Mouse (Mus musculus) urinary bladder, postnatal 14 days (tissue): ENCODE results near the gene Tom1l2.
A peak's percentile ranks its signal among the peaks of the same experiment; 100 is the strongest.

Experiments
- DNase-seq: peaks from one replicate; pipeline ENCODE4 v3.0.0; 2021; ENCODE audit warnings: low spot score

The Tom1l2 gene

DNA sequence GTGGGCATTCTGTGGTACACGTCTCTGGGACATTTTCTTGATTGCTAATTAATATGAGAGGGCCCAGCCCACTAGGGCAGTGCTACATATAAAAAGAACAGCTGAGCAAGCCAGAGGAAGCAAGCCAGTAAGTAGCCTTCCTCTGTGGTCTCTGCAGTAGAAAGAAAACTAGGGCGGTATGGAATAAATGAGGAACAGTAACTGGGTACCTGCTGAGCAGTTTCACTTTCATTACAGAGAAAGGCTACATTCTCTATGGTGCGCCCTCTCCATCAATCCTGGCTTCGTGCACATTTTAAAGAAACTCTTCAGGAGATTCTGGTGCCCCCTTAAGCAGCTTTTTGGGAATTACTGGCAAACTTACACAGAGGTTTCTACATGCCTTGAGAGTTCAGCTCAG lies 47.1 kb downstream of the Tom1l2 start:
- no peak for DNase-seq

DNA sequence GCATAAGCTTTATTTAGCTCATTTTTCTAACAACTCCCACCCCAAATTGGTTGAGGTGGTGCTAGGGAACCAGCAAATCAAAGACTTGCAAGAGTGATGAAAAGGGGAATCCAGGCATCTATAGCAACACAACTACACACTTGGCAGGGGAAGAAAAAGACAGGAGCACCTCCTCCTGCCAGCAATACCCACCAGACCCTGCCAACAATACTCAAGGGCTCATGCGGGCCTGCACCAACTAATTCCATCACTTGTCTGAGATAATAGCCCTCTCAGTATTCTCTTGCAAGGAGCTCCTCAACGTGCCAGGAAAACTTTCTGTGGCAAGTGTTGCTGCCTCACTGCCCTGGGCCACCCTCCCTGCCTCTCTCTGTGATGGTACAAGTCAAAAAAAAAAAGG lies 49.2 kb downstream of the Tom1l2 start:
- DNase-seq, result no peak

DNA sequence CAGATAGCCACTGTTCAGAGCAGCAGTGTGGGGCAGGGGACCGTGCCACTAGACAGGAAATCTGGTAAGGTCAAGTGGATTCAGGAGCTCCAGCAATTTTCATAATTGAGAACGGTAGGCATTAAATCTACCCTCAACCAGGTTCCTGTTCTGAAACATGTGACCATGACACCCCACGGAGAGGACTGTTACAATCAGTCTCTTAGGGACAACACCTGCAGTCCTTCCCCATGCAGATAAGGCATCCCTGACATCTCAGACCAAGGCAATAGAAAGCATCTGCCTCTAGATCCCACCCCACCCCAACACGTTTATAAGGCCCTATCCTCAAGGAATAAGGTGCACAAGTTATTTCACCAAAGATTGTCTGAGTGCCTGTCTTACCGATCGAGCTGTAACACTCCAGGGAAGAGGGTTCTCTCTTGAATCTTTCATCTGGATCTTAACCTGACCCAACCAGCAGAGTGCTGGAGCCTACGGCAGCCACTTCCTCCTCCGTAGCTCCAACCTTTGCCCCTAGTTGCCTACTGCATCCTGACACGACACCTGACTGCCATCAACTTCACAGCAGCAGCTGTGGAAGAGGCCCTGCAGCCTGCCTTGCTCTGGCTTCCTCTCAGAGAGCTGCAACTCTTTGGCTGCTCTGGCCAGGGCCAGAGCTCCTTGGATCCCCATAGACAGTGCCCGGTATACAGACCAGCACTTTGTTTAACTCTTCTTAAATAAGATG lies 50.2 kb downstream of the Tom1l2 start:
- no peak for DNase-seq

DNA sequence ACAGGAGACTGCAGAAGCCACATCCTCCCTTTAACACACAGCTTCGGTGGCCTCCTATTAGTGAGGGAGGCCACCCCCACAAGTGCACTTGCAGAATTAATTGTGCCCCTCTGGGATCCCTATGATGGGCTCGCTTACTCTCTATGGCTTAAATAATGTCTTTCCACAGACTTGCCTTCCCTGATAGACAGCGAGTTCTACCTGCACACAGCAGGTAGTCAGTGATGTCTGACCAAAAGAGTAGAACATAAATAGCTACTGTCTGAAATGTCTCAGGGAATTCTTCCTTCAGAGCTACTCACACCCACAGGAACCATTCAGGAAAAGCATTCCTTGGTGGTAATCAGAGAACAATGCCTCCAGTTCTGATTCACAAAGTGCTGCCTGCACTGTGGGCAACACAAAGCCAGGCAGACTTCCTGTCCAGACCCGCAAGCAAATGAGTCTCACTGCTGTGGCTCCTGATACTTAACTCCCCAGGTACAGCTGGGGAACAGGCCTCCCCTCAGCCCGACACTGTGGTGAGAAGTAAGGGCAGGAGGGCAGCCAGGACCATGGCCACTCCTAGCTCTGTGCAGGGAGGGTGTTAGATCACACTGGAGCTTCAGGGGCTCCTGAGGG lies 51.0 kb downstream of the Tom1l2 start:
- no peak for DNase-seq

DNA sequence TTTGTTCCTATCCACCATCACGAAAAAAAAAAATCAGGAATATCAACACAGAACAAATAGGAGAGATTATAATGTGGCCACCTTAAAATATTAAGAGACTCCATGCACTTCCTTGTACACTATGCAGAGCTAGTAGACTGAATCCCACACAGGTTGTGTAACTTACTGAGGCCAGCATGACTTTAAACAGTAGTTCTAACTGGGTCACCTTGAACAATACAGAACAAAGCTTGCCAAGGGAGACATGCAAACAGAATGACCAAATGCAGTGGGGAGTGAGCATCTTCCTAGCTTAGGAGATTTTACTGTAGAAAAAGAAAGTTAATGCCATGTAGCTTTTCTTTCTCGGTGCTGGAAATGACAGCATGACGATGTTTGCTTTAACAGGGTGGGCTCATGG lies 52.4 kb downstream of the Tom1l2 start:
- DNase-seq, result no peak

DNA sequence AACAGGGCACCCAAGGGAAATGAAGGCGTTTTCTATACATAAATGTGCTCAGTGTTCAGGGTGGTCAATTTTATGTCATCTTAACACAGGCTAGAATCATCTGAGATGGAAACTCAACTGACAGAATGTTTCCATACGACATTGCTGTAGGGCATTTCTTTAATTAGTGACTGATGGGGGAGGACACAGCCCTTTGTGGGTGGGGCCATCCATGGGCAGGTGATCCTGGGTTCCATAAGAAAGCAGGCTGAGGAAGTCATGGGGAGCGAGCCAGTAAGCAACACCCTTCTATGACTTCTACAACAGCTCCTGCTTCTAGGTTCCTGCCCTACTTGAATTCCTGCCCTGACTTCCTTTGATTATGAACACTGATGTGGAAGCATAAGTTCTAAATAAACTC lies 54.9 kb downstream of the Tom1l2 start:
- no peak for DNase-seq

DNA sequence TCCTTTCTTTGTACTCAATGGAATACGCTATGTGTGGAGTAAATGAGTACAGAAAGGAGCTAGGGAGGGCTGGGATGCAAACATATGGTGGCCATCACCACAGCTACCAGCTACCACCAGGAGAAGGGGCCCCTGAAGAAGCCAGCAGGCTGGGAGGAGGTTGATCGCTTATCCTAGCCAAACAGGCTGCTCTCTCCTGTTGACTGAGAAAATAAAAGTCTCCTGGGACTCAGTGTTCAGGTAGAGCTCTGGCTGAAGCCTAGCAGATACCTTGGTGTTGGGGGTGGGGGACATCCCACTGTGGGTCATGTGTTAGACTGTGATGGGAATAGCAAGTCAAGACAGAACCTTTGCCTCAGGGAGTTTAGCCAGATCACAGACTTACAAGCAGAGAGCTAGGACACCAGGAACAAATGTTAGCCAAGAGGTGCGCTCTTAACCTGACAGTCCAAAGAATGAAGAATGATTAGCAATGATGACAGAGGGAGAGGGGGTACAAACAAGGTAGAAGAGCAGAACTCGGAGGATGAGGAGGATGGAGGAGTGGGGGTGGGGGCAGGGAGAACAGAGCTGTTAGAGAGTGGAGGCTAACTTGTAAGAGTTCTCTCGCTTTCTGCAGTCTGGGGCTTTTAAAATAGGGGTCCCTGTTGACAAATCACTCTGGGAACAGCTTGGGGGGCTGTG lies 57.9 kb downstream of the Tom1l2 start:
- DNase-seq, result no peak

DNA sequence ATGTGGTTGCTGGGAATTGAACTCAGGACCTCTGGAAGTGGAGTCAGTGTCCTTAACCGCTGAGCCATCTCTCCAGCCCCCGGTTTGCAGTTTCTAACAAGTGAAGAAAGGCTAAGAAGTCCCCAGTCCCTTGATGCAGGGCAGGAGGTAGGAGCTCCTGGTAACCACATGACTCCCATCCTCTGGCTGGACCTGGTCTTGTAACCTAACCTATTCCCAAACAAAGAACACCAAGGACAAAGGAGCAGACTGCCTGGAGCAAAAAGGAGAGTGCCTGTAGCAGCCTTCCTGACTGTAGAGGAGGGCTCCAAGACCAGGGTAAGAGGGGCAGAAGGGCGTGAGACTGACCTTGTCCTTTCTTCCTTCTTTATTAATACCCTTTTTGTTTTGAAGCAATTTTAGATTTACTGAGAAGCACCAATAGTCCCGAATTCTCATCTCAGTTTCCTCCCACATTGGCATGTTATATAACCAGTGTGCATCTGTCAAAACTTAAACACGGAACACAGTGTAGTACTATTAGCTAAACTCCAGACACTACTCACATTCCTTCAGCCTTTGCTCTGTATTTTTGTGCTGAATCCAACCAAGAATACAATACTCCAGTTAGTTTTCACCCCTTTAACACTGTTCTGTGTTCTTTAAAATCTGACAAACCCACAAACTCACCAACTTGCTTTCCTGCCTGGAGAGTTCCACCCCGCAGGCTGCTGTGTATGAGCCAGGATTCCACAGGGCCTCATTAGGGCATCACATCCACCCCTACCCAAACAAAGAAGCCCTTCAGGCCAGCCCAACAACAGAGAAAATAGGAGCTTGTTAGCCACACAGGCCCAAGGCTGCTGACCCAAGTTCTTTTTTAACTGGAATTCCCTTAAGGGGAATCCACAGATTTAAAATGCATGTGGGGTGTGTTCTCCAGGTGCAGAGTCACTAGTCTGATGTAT lies 58.7 kb downstream of the Tom1l2 start:
- DNase-seq, result no peak

DNA sequence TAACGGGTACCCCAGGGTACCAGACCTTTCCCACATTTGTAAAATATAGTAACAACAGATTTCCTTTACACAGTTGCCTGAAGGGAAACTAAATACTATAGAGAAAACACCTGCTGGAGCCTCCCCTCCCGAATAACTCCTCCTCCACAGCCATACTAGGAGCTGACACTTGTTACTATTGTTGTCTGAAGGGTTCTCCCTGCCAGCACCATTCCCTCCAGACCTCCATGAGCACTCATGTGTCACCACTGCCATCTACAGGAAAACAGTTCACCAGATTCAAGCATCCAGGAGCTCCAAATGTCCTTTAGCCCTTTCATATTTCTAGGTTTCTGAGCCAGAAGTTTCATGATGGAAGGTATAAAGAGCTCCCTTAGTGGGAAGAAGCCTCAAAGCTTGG lies 60.0 kb downstream of the Tom1l2 start:
- DNase-seq, result peak; percentile 55

DNA sequence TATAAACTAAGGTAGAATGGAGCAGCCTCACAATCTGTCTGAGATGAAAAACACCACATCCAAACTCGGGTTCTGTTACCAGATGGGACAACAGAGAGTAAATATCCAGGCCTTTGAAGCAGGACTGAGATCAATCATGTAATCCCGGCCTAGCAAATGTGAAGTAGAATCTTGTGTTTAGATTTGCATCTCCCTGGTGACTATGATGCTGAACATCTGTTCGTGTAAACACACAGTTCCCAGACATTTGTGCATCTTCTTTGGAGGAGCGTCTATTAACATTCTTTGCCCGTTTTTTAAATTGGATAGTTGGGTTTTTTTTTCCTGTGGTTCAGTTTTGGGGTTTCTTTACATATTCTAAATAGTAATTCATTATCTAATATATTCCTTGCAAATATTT lies 63.7 kb downstream of the Tom1l2 start:
- DNase-seq, result no peak

DNA sequence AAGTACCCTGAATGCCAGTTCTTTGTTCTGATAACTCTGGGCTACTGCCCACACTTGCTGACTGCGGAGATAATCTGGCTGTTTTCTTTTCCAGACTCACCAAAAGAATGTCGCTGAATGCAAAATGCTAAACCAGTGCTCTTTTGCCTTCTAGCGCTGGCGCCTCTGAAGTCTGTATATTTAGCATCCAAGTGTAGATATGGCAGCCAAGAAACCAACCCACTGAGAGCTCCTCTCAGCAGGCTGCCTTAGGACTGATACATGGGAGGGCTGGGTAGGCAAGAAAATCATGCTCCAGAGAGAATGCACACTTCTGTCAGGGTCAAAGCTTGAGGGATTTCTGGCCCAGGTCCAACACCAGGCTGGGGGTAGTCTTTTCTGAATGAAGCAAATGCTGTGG lies 66.4 kb downstream of the Tom1l2 start:
- no peak for DNase-seq

DNA sequence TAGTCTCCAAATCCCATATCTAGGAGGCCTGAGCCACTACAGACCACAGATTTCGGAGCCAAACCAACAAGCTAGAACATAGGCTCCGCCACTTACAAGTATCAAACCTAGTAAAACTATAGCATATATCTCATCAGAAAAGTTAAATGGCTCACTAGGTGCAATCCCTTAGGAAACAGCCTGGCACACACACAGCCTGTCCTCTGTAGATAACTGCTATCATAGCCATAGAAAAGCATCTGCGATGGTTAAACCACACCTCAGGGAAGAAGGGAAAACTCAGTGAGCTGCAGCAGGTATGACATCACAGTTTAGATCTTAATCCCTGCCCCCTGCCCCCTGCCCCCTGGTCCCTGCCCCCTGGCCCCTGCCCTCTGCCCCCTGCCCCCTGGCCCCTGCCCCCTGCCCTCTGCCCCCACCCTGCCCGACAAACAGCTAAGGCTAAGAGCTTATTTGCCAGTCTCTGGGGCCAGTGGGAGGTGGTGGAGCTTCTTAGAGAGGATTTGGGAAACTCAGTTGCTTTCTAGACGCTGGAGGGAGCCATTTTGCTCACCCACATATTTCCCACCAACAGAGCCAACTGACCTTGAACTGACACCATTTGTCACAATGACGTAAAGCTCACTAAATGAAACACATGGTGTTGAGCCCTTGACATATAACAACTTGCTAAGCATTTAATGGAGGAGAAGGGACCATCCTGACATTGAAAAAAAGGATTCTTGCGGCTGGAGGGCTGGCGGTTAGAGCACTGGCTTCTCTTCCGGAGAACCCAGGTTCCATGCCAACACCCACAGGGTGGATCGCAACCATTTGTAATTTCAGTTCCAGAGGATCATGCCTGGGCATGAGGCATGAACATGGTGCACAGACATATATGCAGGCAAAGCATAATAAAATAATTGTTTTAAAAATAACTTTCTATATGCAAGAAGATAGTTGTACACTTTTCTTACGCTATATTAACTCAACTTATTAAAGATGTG lies 72.0 kb downstream of the Tom1l2 start:
- DNase-seq, result no peak

DNA sequence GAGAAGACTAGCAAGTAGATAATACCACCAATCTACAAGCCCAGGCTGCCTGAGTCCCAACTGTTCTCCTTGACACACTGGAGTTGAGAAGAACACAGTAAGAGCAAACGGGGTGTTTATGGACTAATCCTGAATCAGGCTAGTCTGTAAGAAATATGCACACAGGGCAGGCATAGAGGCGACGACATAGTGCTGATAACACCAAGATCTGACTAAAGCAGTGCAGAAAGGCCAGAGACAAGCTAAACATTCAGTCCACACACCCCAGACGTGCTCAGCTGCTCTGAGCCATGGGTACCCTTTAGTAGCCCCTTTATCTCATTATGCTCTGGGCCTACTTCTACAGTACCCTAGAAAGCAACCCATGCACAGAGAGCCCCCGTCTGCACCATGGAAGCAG lies 73.2 kb downstream of the Tom1l2 start:
- DNase-seq, result no peak

DNA sequence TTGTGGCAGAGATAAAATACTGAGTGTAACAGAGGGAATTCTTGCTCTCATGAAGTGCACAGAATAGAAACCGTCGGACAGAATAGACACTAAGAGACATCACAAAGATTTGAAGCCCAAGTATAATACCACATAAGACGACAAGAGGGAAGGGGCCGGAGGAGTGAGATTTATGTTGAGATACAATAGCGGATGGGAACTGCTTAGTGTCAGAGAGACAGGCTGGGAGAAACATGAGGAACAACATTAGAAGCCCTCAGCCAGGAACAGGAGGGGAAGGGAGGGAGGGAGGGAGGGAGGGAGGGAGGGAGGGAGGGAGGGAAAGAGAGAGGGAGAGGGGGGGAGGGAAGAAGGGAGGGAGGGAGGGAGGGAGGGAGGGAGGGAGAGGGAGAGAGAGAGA lies 74.9 kb downstream of the Tom1l2 start:
- no peak for DNase-seq

DNA sequence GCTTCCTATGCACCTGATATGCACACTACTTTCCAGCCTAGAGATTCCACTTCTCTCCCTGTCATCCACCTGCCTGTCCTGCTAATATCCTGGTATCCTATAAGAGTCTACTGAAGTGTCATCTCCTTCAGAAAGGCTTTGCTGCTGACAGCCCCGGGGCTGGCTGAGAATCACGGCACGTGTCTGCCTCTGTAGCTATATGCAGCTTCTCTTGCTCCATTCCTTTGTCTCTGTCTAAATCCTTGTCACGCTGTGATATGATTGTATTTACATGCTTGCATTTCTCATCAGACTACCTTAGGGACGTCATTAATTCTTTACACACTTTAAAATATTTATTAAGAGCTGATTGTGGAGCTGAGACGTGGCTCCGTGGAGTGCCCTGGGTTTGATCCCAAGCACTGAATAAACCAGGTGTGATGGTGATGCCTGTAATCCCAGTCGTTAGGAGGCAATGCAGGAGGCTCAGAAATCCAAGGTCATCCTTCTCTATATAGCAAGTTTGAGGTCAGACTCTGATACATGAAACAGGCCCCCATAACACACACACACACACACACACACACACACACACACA lies 75.5 kb downstream of the Tom1l2 start:
- DNase-seq, result no peak

DNA sequence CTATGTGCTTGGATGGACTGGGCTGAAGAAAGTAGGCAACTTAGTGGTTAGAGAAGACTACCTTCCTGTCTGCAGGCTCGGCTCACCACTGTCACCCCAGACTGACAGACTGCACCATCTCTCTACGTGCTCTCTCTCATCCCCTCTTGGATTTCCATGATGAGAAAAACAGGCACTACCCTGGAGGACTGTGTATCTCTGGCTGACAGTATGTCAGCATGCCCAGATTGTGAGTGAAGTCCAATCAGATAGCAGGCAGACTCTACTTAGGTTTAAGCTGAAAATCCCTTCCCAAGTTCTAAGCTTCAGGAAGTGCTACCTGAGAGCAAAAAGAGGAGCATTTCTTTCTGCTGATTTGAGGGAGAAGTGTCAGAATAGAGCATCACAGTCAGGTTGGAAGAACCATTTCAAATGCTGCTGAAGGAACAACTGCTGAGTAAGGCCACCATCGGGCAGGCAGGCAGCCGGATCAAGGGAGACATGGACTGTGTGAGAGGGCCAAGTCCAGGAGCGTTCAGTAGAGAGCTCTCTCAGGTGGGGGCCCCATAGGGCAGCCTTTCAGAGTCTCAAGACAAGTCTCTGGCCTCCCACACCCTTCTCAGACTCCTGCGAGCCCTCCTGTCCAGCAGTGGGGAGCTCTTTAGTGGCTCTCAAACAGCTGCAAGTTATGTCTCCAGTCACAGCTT lies 76.2 kb downstream of the Tom1l2 start:
- DNase-seq, result no peak

DNA sequence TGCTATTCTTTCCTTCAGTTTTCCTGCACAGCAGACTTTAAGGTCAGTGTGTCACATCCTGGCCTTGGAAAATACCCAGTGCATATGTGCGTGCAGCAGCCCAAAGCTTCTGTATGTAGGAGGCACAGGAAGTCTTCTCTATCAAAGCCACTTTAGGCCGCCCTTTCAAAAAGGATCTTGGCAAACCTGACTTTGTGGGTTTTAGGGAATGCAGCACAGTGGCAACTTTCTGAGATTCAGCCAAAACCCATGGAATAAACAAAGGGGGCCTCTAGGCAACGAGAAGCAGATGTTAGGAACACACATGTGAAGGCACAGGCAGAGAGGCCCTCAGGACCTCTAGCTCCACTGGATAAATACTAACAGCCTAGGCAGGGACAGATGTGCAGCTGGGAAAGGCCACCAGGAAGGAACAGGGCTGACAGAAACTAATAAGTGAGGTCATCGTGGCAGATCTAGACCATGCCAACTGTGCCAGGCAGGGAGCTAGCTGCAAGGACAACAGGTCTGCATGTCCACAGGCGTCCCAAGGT lies 79.4 kb downstream of the Tom1l2 start:
- DNase-seq, result no peak

DNA sequence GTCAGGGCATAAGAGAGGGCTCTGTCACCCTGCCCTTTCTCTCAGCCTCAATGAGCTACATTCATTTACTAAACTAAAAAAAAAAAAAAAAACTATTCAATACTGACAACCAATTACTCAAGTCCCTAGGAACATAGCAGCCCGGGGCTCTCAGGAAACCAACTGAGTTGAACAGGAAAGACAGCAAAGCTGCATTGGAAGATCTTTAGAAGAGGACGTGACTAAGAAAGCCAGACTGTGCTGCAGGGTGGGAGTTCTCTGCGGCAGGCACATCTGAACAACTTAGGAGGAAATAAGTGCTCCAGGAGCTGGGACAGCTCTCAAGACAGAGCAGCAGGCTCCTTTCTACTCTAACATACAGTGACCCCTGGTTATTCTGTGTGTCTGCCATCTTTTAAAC lies 84.1 kb downstream of the Tom1l2 start:
- DNase-seq, result no peak

DNA sequence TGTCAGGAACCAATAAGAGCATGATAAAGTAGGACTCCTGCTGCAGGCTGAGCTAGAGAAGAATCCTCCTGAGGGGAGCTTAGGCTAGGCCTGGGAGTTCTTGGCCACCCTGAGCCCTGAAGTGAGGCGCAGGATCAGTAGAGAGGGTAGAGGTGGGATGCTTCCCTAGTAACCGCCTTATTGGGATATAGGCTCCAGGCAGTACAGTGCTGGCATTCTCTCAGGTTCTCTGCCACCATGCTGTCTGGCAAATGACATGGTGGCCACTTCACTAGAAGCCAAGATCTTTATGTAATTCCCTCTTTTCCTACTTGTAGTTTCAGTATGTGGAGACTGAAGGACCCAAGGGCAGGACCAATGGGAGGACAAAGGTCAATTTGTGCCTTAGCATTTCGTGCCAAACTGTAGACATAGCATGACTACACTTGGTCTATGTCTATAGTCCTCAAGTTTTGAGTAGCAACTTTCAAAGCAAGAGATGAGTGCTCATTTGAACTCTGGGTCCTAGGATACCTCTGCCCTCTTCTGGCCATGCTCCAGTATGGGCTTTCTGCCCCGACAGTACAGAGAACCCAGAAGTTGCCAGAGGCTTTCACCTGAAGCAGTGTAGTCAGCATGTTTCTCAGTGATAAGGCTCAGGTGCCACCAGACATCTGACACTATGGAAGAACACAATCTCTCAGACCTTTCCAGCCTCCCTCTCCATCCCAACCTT lies 87.3 kb downstream of the Tom1l2 start:
- DNase-seq, result no peak
